Mouse (Mus musculus): ENCODE data around the gene Fastkd5. TPM values are rescaled to one million over a fixed set of nuclear protein-coding genes. Genes with fewer than 3 reads are reported as not detected.

Fastkd5 gene
- polyA plus RNA-seq, 1 experiment, result 6.9 TPM

GRCm38 (mm10) chr2:130591016-130591415, 38.8 kb downstream of the Fastkd5 start:
- Histone ChIP-seq H3K79me2 (ENCODE audit: control insufficient read depth, insufficient read depth) (no peaks in the 10 kb centered on the region), H3K27me3 (ENCODE audit: control insufficient read depth, insufficient read depth, insufficient read length) (no peaks in the 10 kb centered on the region)
- no peak for TF ChIP-seq CTCF (IDR thresholded peaks at IDR 0.05; ENCODE audit: control insufficient read depth, insufficient read depth, insufficient read length)
- TF ChIP-seq USF1 (IDR thresholded peaks at IDR 0.05; ENCODE audit: low read depth), result no peak
- TF ChIP-seq MAX (IDR thresholded peaks at IDR 0.05), result no peak
- TF ChIP-seq MYOG (IDR thresholded peaks at IDR 0.05; ENCODE audit: control insufficient read depth, extremely low read depth, insufficient read length), result no peak
- no peak for TF ChIP-seq FOSL1 (IDR thresholded peaks at IDR 0.05; ENCODE audit: insufficient read depth, low read length, poor library complexity, severe bottlenecking)
- no peak for TF ChIP-seq MYOD1 (IDR thresholded peaks at IDR 0.05; ENCODE audit: control insufficient read depth, insufficient read length, low read depth)
- TF ChIP-seq CEBPB (IDR thresholded peaks at IDR 0.05; ENCODE audit: low read depth), result no peak

GRCm38 (mm10) chr2:130589761-130590160, 40.1 kb downstream of the Fastkd5 start:
- Histone ChIP-seq H3K36me3 (ENCODE audit: control insufficient read depth, insufficient read depth) (peaks cover 20% of the 10 kb centered on the region), H3K79me3 (ENCODE audit: low read depth) (no peaks in the 10 kb centered on the region), H3K79me2 (ENCODE audit: control insufficient read depth, insufficient read depth) (no peaks in the 10 kb centered on the region), H3K4me3 (ENCODE audit: insufficient read depth, poor library complexity, severe bottlenecking) (no peak overlapping the region), H3K27me3 (ENCODE audit: control insufficient read depth, insufficient read depth, insufficient read length) (no peaks in the 10 kb centered on the region), H3ac (ENCODE audit: control insufficient read depth, insufficient read length, low read depth) (no peak overlapping the region)
- TF ChIP-seq CTCF (IDR thresholded peaks at IDR 0.05; ENCODE audit: control insufficient read depth, insufficient read depth, insufficient read length) (no peak), USF1 (IDR thresholded peaks at IDR 0.05; ENCODE audit: low read depth) (no peak), MYOD1 (IDR thresholded peaks at IDR 0.05; ENCODE audit: control insufficient read depth, insufficient read length, low read depth) (no peak), FOSL1 (IDR thresholded peaks at IDR 0.05; ENCODE audit: insufficient read depth, low read length, poor library complexity, severe bottlenecking) (no peak), MAX (IDR thresholded peaks at IDR 0.05) (no peak), MYOG (IDR thresholded peaks at IDR 0.05; ENCODE audit: control insufficient read depth, extremely low read depth, insufficient read length) (no peak), CEBPB (IDR thresholded peaks at IDR 0.05; ENCODE audit: low read depth) (no peak)

More at GRCm38 (mm10) chr2:130591016-130591415, 38.8 kb downstream of the Fastkd5 start:
- H3ac ChIP-seq (ENCODE audit: control insufficient read depth, insufficient read length, low read depth), result no peak overlapping the region
- peaks cover 27% of the 10 kb centered on the region for H3K36me3 ChIP-seq (ENCODE audit: control insufficient read depth, insufficient read depth)
- no peaks in the 10 kb centered on the region for H3K79me3 ChIP-seq (ENCODE audit: low read depth)
- no peak overlapping the region for H3K4me3 ChIP-seq (ENCODE audit: insufficient read depth, poor library complexity, severe bottlenecking)

GRCm38 (mm10) chr2:130589157-130589556, 40.7 kb downstream of the Fastkd5 start:
- Histone ChIP-seq H3K79me3 (ENCODE audit: low read depth) (no peaks in the 10 kb centered on the region), H3ac (ENCODE audit: control insufficient read depth, insufficient read length, low read depth) (no peak overlapping the region), H3K4me3 (ENCODE audit: insufficient read depth, poor library complexity, severe bottlenecking) (no peak overlapping the region), H3K27me3 (ENCODE audit: control insufficient read depth, insufficient read depth, insufficient read length) (no peaks in the 10 kb centered on the region), H3K79me2 (ENCODE audit: control insufficient read depth, insufficient read depth) (no peaks in the 10 kb centered on the region), H3K36me3 (ENCODE audit: control insufficient read depth, insufficient read depth) (peaks cover 20% of the 10 kb centered on the region)
- TF ChIP-seq MYOG (IDR thresholded peaks at IDR 0.05; ENCODE audit: control insufficient read depth, extremely low read depth, insufficient read length) (no peak), FOSL1 (IDR thresholded peaks at IDR 0.05; ENCODE audit: insufficient read depth, low read length, poor library complexity, severe bottlenecking) (no peak), USF1 (IDR thresholded peaks at IDR 0.05; ENCODE audit: low read depth) (no peak), CEBPB (IDR thresholded peaks at IDR 0.05; ENCODE audit: low read depth) (no peak), MAX (IDR thresholded peaks at IDR 0.05) (no peak), CTCF (IDR thresholded peaks at IDR 0.05; ENCODE audit: control insufficient read depth, insufficient read depth, insufficient read length) (no peak), MYOD1 (IDR thresholded peaks at IDR 0.05; ENCODE audit: control insufficient read depth, insufficient read length, low read depth) (no peak)

GRCm38 (mm10) chr2:130588373-130588772, 41.5 kb downstream of the Fastkd5 start:
- Histone ChIP-seq H3K36me3 (ENCODE audit: control insufficient read depth, insufficient read depth) (peaks cover 16% of the 10 kb centered on the region), H3K79me2 (ENCODE audit: control insufficient read depth, insufficient read depth) (no peaks in the 10 kb centered on the region), H3K4me3 (ENCODE audit: insufficient read depth, poor library complexity, severe bottlenecking) (no peak overlapping the region), H3K27me3 (ENCODE audit: control insufficient read depth, insufficient read depth, insufficient read length) (no peaks in the 10 kb centered on the region), H3ac (ENCODE audit: control insufficient read depth, insufficient read length, low read depth) (no peak overlapping the region), H3K79me3 (ENCODE audit: low read depth) (no peaks in the 10 kb centered on the region)
- no peak for TF ChIP-seq CEBPB (IDR thresholded peaks at IDR 0.05; ENCODE audit: low read depth)
- no peak for TF ChIP-seq MYOD1 (IDR thresholded peaks at IDR 0.05; ENCODE audit: control insufficient read depth, insufficient read length, low read depth)
- no peak for TF ChIP-seq MYOG (IDR thresholded peaks at IDR 0.05; ENCODE audit: control insufficient read depth, extremely low read depth, insufficient read length)
- no peak for TF ChIP-seq FOSL1 (IDR thresholded peaks at IDR 0.05; ENCODE audit: insufficient read depth, low read length, poor library complexity, severe bottlenecking)
- TF ChIP-seq CTCF (IDR thresholded peaks at IDR 0.05; ENCODE audit: control insufficient read depth, insufficient read depth, insufficient read length), result no peak
- no peak for TF ChIP-seq MAX (IDR thresholded peaks at IDR 0.05)

- Histone ChIP-seq H3K36me3 (ENCODE audit: control insufficient read depth, insufficient read depth) (peaks cover 7% of the 10 kb centered on the region), H3K79me2 (ENCODE audit: control insufficient read depth, insufficient read depth) (no peaks in the 10 kb centered on the region), H3K4me3 (ENCODE audit: insufficient read depth, poor library complexity, severe bottlenecking) (no peak overlapping the region), H3ac (ENCODE audit: control insufficient read depth, insufficient read length, low read depth) (no peak overlapping the region), H3K79me3 (ENCODE audit: low read depth) (no peaks in the 10 kb centered on the region), H3K27me3 (ENCODE audit: control insufficient read depth, insufficient read depth, insufficient read length) (peaks cover 7% of the 10 kb centered on the region)
- no peak for TF ChIP-seq USF1 (IDR thresholded peaks at IDR 0.05; ENCODE audit: low read depth)
- TF ChIP-seq CTCF (IDR thresholded peaks at IDR 0.05; ENCODE audit: control insufficient read depth, insufficient read depth, insufficient read length), result no peak
- no peak for TF ChIP-seq MYOD1 (IDR thresholded peaks at IDR 0.05; ENCODE audit: control insufficient read depth, insufficient read length, low read depth)
Observed at GRCm38 (mm10) chr2:130586016-130586415, 43.8 kb downstream of the Fastkd5 start.

GRCm38 (mm10) chr2:130583902-130584560, 45.8 kb downstream of the Fastkd5 start:
- TF ChIP-seq MYOG (IDR thresholded peaks at IDR 0.05; ENCODE audit: control insufficient read depth, extremely low read depth, insufficient read length) (no peak), FOSL1 (IDR thresholded peaks at IDR 0.05; ENCODE audit: insufficient read depth, low read length, poor library complexity, severe bottlenecking) (no peak), CTCF (IDR thresholded peaks at IDR 0.05; ENCODE audit: control insufficient read depth, insufficient read depth, insufficient read length) (no peak), MAX (IDR thresholded peaks at IDR 0.05) (no peak), USF1 (IDR thresholded peaks at IDR 0.05; ENCODE audit: low read depth) (no peak), CEBPB (IDR thresholded peaks at IDR 0.05; ENCODE audit: low read depth) (no peak), MYOD1 (IDR thresholded peaks at IDR 0.05; ENCODE audit: control insufficient read depth, insufficient read length, low read depth) (no peak)
- Histone ChIP-seq H3ac (ENCODE audit: control insufficient read depth, insufficient read length, low read depth) (no peak overlapping the region), H3K27me3 (ENCODE audit: control insufficient read depth, insufficient read depth, insufficient read length) (peaks cover 19% of the 10 kb centered on the region), H3K79me3 (ENCODE audit: low read depth) (no peaks in the 10 kb centered on the region), H3K79me2 (ENCODE audit: control insufficient read depth, insufficient read depth) (no peaks in the 10 kb centered on the region), H3K36me3 (ENCODE audit: control insufficient read depth, insufficient read depth) (no peaks in the 10 kb centered on the region), H3K4me3 (ENCODE audit: insufficient read depth, poor library complexity, severe bottlenecking) (no peak overlapping the region)

Measured in C2C12 (cell line).